Mouse (Mus musculus): Measurements from ENCODE around the gene Acap1. TPM values are rescaled to one million over a fixed set of nuclear protein-coding genes. Genes with fewer than 3 reads are reported as not detected.

Acap1 gene
- polyA plus RNA-seq, 1 experiment: 11.6 TPM

DNA sequence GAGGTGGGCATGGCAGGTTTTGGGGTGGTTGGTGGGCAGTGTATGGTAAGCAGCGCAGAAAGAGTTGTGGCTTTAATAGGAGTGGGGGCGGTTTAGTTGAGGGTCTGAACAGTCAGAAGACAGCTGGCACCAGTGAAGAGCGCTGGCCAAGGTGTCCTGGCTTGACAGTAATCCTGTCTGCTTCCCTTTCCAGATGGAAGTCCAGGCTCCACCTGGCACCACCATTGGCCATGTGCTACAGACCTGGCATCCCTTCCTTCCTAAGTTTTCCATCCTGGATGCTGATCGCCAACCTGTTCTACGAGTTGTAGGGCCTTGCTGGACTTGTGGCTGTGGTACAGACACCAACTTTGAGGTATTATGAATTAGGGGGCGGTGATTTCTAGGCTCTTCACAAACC, 47.3 kb downstream of the Acap1 start:
- H3K4me1 ChIP-seq (ENCODE audit: control insufficient read depth, insufficient read depth, insufficient read length, low read length): peaks cover 15% of the 10 kb centered on the region
- peaks cover 30% of the 10 kb centered on the region for H3K36me3 ChIP-seq (ENCODE audit: control insufficient read depth, insufficient read depth, low read length)
- no peak overlapping the region for H3K27ac ChIP-seq (ENCODE audit: insufficient read depth, low read depth, low read length)
- WGBS: 93% methylated on average over 6 of the region's 6 CpGs
- H3K27me3 ChIP-seq (ENCODE audit: control insufficient read depth, insufficient read depth, low read length): no peaks in the 10 kb centered on the region
- no peak overlapping the region for H3K4me3 ChIP-seq (ENCODE audit: low read depth, low read length)
- TF ChIP-seq CTCF (IDR thresholded peaks at IDR 0.05; ENCODE audit: extremely low read depth, insufficient read length, insufficient replicate concordance, low read depth, low read length) (no peak), POLR2A (IDR thresholded peaks at IDR 0.05; ENCODE audit: low read depth, low read length) (no peak)

DNA sequence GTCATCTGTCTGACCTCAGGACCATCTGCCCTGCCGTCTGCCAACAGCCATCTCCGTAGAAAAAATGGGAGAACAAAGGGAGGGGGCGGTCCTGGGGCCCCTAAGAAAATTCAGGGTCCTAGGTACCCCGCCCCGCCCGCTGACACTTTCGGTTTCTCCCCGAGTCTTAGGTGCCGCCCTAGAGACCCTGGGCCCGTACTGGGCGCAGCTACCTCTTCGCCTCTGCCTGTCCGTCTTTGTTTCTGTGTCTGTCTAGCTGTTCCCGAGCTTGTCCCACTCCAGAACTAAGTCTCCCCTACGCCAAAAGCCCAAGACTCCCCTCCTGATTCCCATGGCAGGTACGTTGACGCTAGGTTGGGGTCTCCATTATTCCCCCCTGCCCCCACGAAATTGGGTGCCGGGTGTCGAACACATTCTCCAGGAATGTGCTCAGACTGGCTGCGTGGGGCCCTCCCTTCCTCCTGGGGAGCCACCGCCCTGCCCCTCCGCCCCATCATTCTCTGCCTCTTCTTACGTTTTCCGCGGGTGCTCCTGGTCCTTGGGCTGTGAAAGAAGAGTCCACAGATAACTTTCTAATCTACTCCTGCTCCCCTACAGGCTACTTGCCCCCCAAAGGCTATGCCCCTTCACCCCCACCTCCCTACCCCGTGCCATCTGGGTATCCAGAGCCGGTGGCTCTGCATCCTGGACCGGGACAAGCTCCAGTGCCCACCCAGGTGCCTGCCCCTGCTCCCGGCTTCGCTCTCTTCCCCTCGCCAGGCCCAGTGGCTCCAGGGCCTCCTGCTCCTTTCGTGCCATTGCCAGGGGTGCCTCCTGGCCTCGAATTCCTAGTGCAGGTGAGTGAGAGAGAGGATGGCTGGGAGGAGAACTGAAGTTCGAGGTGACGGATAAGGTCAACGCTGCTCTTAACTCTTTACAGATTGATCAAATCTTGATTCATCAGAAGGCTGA, 48.3 kb downstream of the Acap1 start:
- Histone ChIP-seq H3K4me3 (ENCODE audit: low read depth, low read length) (peak overlapping the region; percentile 64), H3K27ac (ENCODE audit: insufficient read depth, low read depth, low read length) (no peak overlapping the region), H3K4me1 (ENCODE audit: control insufficient read depth, insufficient read depth, insufficient read length, low read length) (peaks cover 15% of the 10 kb centered on the region), H3K36me3 (ENCODE audit: control insufficient read depth, insufficient read depth, low read length) (peaks cover 23% of the 10 kb centered on the region), H3K27me3 (ENCODE audit: control insufficient read depth, insufficient read depth, low read length) (no peaks in the 10 kb centered on the region)
- TF ChIP-seq POLR2A (IDR thresholded peaks at IDR 0.05; ENCODE audit: low read depth, low read length) (no peak; the same call in 1 of the 2 replicates), CTCF (IDR thresholded peaks at IDR 0.05; ENCODE audit: extremely low read depth, insufficient read length, insufficient replicate concordance, low read depth, low read length) (no peak)
- WGBS: 8% methylated on average over 37 of the region's 37 CpGs

DNA sequence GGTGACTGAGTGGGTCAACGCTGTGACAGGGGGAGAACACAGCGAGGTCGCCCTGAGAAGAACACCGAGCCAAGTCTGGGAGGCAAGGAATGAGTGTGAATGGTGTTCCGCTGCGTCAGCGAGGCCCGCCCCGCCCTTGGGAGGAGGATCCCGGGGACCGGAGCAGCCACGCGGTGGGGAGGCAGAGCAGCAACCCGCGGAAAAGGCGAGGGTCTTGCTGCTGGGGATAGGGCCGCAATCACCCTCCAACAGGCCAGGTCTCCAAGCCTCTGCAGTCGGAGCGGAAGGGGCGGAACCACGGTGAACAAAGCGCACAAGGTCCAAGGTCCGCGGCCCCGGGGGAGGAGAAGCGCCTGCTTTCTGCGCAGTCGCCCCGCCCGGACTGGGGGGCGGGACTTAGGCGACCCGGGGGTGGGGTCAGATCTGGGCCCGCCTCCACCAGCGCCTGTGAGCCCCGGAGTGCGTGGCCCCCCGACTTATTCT, 49.1 kb downstream of the Acap1 start, which contains the start of gene Plscr3:
Gene Plscr3 (plus strand): TSS at position 179 of the 483 bp plus-strand sequence.
- TF ChIP-seq POLR2A (IDR thresholded peaks at IDR 0.05; ENCODE audit: low read depth, low read length): peak; percentile 92
- no peak for TF ChIP-seq CTCF (IDR thresholded peaks at IDR 0.05; ENCODE audit: extremely low read depth, insufficient read length, insufficient replicate concordance, low read depth, low read length)
- Histone ChIP-seq H3K36me3 (ENCODE audit: control insufficient read depth, insufficient read depth, low read length) (peaks cover 16% of the 10 kb centered on the region), H3K27me3 (ENCODE audit: control insufficient read depth, insufficient read depth, low read length) (no peaks in the 10 kb centered on the region), H3K27ac (ENCODE audit: insufficient read depth, low read depth, low read length) (peak within 1 kb of the TSS; percentile 85), H3K4me1 (ENCODE audit: control insufficient read depth, insufficient read depth, insufficient read length, low read length) (peaks cover 15% of the 10 kb centered on the region), H3K4me3 (ENCODE audit: low read depth, low read length) (peak within 1 kb of the TSS; percentile 64)
- under 1% methylated on average over 38 of the region's 38 CpGs for WGBS

DNA sequence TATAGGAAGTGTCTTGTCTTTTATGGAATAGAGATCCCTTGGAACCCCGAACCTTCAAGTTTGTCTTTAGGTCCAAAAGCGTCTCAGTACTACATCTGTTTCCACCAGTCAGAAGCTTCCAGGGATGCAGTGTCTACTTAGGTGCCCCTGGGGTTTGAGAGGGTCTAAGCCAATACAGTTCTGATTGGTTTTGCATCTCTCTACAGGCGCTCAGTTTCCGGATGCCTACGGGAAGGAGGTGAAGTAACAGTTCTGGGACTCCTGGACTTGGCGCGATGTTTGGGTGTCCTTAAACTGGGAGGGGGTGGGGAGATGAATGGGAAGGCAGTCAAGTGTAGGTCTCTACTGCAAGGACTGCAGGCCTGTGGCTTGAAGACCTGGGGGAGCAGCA, 56.6 kb downstream of the Acap1 start:
- H3K27ac ChIP-seq (ENCODE audit: insufficient read depth, low read depth, low read length): peak overlapping the region; percentile 63
- H3K36me3 ChIP-seq (ENCODE audit: control insufficient read depth, insufficient read depth, low read length): no peaks in the 10 kb centered on the region
- under 1% methylated on average over 7 of the region's 7 CpGs for WGBS
- peaks cover 12% of the 10 kb centered on the region for H3K27me3 ChIP-seq (ENCODE audit: control insufficient read depth, insufficient read depth, low read length)
- peak overlapping the region; percentile 76 for H3K4me3 ChIP-seq (ENCODE audit: low read depth, low read length)
- peaks cover 3% of the 10 kb centered on the region for H3K4me1 ChIP-seq (ENCODE audit: control insufficient read depth, insufficient read depth, insufficient read length, low read length)
- TF ChIP-seq POLR2A (IDR thresholded peaks at IDR 0.05; ENCODE audit: low read depth, low read length) (no peak), CTCF (IDR thresholded peaks at IDR 0.05; ENCODE audit: extremely low read depth, insufficient read length, insufficient replicate concordance, low read depth, low read length) (no peak)

DNA sequence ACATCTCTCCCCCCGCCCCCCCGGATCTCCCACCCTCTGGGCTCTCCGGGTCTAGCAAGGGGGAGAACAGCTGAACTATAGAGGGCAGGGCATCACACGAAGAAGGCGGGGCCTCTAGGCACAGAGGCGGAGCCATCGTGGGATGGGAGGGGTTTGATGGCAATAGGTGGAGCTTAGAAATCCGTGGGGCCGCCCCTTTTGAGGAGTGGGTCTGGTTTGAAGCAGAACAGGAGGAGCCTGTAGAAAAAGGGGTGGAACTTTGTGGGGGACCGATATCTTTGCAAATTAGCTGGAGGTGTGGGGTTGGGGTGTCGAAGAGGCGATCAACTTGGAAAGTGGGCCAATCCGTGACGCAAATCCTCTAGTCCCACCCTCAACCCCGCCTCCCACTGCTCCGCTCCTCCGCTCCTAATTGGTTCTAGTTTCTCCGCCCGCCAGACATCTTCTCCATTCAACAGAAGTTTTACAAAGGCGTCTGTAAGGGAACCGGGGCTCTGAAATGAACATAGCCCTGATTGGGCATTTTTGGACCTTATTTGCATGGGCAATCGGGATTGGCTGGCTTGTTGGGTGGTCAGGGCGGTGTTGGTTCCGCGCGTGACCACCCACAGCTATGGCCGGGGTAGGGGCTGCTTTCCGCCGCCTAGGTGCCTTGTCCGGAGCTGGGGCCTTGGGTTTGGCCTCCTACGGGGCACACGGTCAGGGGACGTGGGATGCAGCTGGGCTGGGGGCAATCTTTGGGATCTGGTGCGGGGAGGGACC, 57.2 kb downstream of the Acap1 start, which contains the start of gene Tmem256:
Gene Tmem256 (plus strand): TSS at position 563 of the 762 bp plus-strand sequence.
- peak within 1 kb of the TSS; percentile 63 for H3K27ac ChIP-seq (ENCODE audit: insufficient read depth, low read depth, low read length)
- under 1% methylated on average over 34 of the region's 34 CpGs for WGBS

DNA sequence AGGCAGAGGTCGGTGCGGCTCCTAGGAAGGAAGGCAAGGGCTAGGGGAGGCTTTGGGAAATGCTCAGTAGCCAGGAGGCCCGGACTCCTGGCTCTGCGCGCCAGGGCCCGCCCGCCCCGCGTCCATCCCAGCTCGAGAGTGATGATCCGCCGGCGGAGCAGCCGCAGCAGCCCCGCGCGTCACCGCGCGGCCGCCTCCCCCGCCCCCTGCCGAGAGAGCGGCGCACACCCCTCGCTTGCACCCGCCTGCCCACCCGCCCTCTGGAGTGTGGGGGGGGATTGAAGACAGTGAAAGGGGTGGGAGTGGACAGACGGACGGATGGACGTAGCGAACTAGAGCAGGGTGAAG, 57.8 kb downstream of the Acap1 start, which contains the start of gene Nlgn2:
Gene Nlgn2 (minus strand): TSS at position 181 of the 348 bp plus-strand sequence.
- Histone ChIP-seq H3K27me3 (ENCODE audit: control insufficient read depth, insufficient read depth, low read length) (peaks cover 12% of the 10 kb centered on the region), H3K4me3 (ENCODE audit: low read depth, low read length) (peak within 1 kb of the TSS; percentile 76), H3K36me3 (ENCODE audit: control insufficient read depth, insufficient read depth, low read length) (no peaks in the 10 kb centered on the region), H3K4me1 (ENCODE audit: control insufficient read depth, insufficient read depth, insufficient read length, low read length) (peaks cover 4% of the 10 kb centered on the region), H3K27ac (ENCODE audit: insufficient read depth, low read depth, low read length) (peak within 1 kb of the TSS; percentile 63)
- TF ChIP-seq CTCF (IDR thresholded peaks at IDR 0.05; ENCODE audit: extremely low read depth, insufficient read length, insufficient replicate concordance, low read depth, low read length): no peak
- under 1% methylated on average over 32 of the region's 32 CpGs for WGBS

More for the DNA sequence above, 57.2 kb downstream of the Acap1 start, which contains the start of gene Tmem256:
- Histone ChIP-seq H3K4me1 (ENCODE audit: control insufficient read depth, insufficient read depth, insufficient read length, low read length) (peaks cover 4% of the 10 kb centered on the region), H3K27me3 (ENCODE audit: control insufficient read depth, insufficient read depth, low read length) (peaks cover 12% of the 10 kb centered on the region), H3K4me3 (ENCODE audit: low read depth, low read length) (peak within 1 kb of the TSS; percentile 76), H3K36me3 (ENCODE audit: control insufficient read depth, insufficient read depth, low read length) (no peaks in the 10 kb centered on the region)
- TF ChIP-seq CTCF (IDR thresholded peaks at IDR 0.05; ENCODE audit: extremely low read depth, insufficient read length, insufficient replicate concordance, low read depth, low read length) (no peak), POLR2A (IDR thresholded peaks at IDR 0.05; ENCODE audit: low read depth, low read length) (peak; percentile 78)
